Mouse (Mus musculus) megakaryocyte, embryonic 14.5 days (primary cell): ENCODE data around the gene Olfr102. TPM values are rescaled to one million over a fixed set of nuclear protein-coding genes. Genes with fewer than 3 reads are reported as not detected.

Experiments used
- H3K27me3 ChIP-seq: replicated peaks from 2 replicates; pipeline ENCODE3; 2012; ENCODE audit warnings: inconsistent platforms
- H3K36me3 ChIP-seq: replicated peaks from 2 replicates; pipeline ENCODE3; 2012; ENCODE audit warnings: low read length, inconsistent platforms, mixed read lengths
- H3K4me1 ChIP-seq: 2 replicates; pipeline ENCODE4 v1.6.1; 2012; ENCODE audit warnings: inconsistent platforms
- H3K4me3 ChIP-seq: replicated peaks from 2 replicates; pipeline ENCODE3; 2012; ENCODE audit warnings: moderate library complexity, mild to moderate bottlenecking, inconsistent platforms
- H3K9me3 ChIP-seq: 2 replicates; pipeline ENCODE4 v1.6.1; 2012; ENCODE audit warnings: inconsistent platforms
- FLI1 ChIP-seq: IDR thresholded peaks from 2 replicates; pipeline ENCODE4 v1.6.1; 2012; ENCODE audit warnings: low read length, inconsistent platforms, mixed read lengths
- GATA1 ChIP-seq: IDR thresholded peaks from 3 replicates; pipeline ENCODE4 v1.6.1; 2012; ENCODE audit warnings: mixed read lengths, low read length, inconsistent platforms, borderline replicate concordance
- polyA plus RNA-seq: library from polyadenylated mRNA; stranded (reverse); fragments of >175 nt; gene quantifications from 2 replicates; pipeline ENCODE4 v1.2.3, GENCODE M21; 2012; ENCODE audit warnings: low replicate concordance; ENCODE audit not compliant: insufficient read depth

Olfr102 gene
- not detected in 2 replicates for polyA plus RNA-seq

GRCm38 (mm10) chr17:37316954-37317353 lies at the start of gene Olfr102:
TSS of gene Olfr102 (minus strand) at chr17:37317054.
- no peaks in the 10 kb centered on the region for H3K4me1 ChIP-seq
- H3K9me3 ChIP-seq = peaks cover 9% of the 10 kb centered on the region
- H3K27me3 ChIP-seq = no peaks in the 10 kb centered on the region
- no peak within 1 kb of the TSS for H3K4me3 ChIP-seq
- TF ChIP-seq FLI1 (no peak), GATA1 (no peak)
- H3K36me3 ChIP-seq = no peaks in the 10 kb centered on the region

- H3K36me3 ChIP-seq = no peaks in the 10 kb centered on the region
- no peak within 1 kb of the TSS for H3K4me3 ChIP-seq
- 0 out of 2 replicates have a peak, but pooled peaks cover 4% of the 10 kb centered on the region for H3K9me3 ChIP-seq
- TF ChIP-seq GATA1 (no peak), FLI1 (no peak)
- H3K4me1 ChIP-seq = no peaks in the 10 kb centered on the region
- H3K27me3 ChIP-seq = no peaks in the 10 kb centered on the region
These were observed 42.4 kb upstream of the Olfr102 start, which contains the start of gene Olfr104-ps for GRCm38 (mm10) chr17:37359282-37359681. TSS of gene Olfr104-ps (plus strand) at chr17:37359582.

- Histone ChIP-seq H3K27me3 (no peaks in the 10 kb centered on the region), H3K4me1 (no peaks in the 10 kb centered on the region), H3K9me3 (0 out of 2 replicates have a peak, but pooled peaks cover 3% of the 10 kb centered on the region), H3K4me3 (no peak within 1 kb of the TSS), H3K36me3 (no peaks in the 10 kb centered on the region)
- TF ChIP-seq FLI1 (no peak), GATA1 (no peak)
These were observed 22.7 kb upstream of the Olfr102 start, which contains the start of gene Olfr103 for GRCm38 (mm10) chr17:37339598-37339997. TSS of gene Olfr103 (minus strand) at chr17:37339698.

GRCm38 (mm10) chr17:37310146-37310699 lies 6.6 kb downstream of the Olfr102 start:
- Histone ChIP-seq H3K4me3 (no peak overlapping the region), H3K4me1 (no peaks in the 10 kb centered on the region), H3K9me3 (no peaks in the 10 kb centered on the region), H3K27me3 (no peaks in the 10 kb centered on the region), H3K36me3 (no peaks in the 10 kb centered on the region)
- TF ChIP-seq FLI1 = no peak
- TF ChIP-seq GATA1 = no peak

GRCm38 (mm10) chr17:37308483-37308882 lies 8.4 kb downstream of the Olfr102 start:
- no peaks in the 10 kb centered on the region for H3K36me3 ChIP-seq
- no peaks in the 10 kb centered on the region for H3K27me3 ChIP-seq
- H3K4me1 ChIP-seq = no peaks in the 10 kb centered on the region
- TF ChIP-seq GATA1 = no peak
- no peaks in the 10 kb centered on the region for H3K9me3 ChIP-seq
- no peak overlapping the region for H3K4me3 ChIP-seq

- Histone ChIP-seq H3K4me3 (no peak within 1 kb of the TSS), H3K9me3 (no peaks in the 10 kb centered on the region), H3K4me1 (no peaks in the 10 kb centered on the region), H3K36me3 (no peaks in the 10 kb centered on the region), H3K27me3 (no peaks in the 10 kb centered on the region)
- TF ChIP-seq GATA1 (no peak), FLI1 (no peak)
These were observed 12.6 kb downstream of the Olfr102 start, which contains the start of gene Olfr101 for GRCm38 (mm10) chr17:37304213-37304612. TSS of gene Olfr101 (minus strand) at chr17:37304313.

- no peaks in the 10 kb centered on the region for H3K4me1 ChIP-seq
- no peaks in the 10 kb centered on the region for H3K9me3 ChIP-seq
- no peak within 1 kb of the TSS for H3K4me3 ChIP-seq
- no peaks in the 10 kb centered on the region for H3K36me3 ChIP-seq
- TF ChIP-seq FLI1 (no peak), GATA1 (no peak)
- H3K27me3 ChIP-seq = no peaks in the 10 kb centered on the region
These were observed 33.5 kb downstream of the Olfr102 start, which contains the start of gene Olfr99 for GRCm38 (mm10) chr17:37283360-37283759. TSS of gene Olfr99 (minus strand) at chr17:37283460.

GRCm38 (mm10) chr17:37280331-37280730 lies 36.5 kb downstream of the Olfr102 start:
- H3K36me3 ChIP-seq = no peaks in the 10 kb centered on the region
- no peaks in the 10 kb centered on the region for H3K9me3 ChIP-seq
- TF ChIP-seq FLI1 = no peak
- TF ChIP-seq GATA1 = no peak
- H3K27me3 ChIP-seq = no peaks in the 10 kb centered on the region
- no peaks in the 10 kb centered on the region for H3K4me1 ChIP-seq
- H3K4me3 ChIP-seq = no peak overlapping the region

- H3K27me3 ChIP-seq = no peaks in the 10 kb centered on the region
- peaks cover 5% of the 10 kb centered on the region for H3K36me3 ChIP-seq
- H3K4me1 ChIP-seq = peaks cover 5% of the 10 kb centered on the region; the same call in 1 of the 2 replicates
- TF ChIP-seq GATA1 (no peak), FLI1 (no peak)
- H3K9me3 ChIP-seq = no peaks in the 10 kb centered on the region
- H3K4me3 ChIP-seq = no peak overlapping the region
These were observed 40.3 kb downstream of the Olfr102 start for GRCm38 (mm10) chr17:37276573-37276972.

- Histone ChIP-seq H3K36me3 (peaks cover 5% of the 10 kb centered on the region), H3K4me1 (peaks cover 13% of the 10 kb centered on the region), H3K4me3 (no peak overlapping the region), H3K9me3 (no peaks in the 10 kb centered on the region), H3K27me3 (no peaks in the 10 kb centered on the region)
- TF ChIP-seq FLI1 (no peak), GATA1 (no peak)
These were observed 41.1 kb downstream of the Olfr102 start for GRCm38 (mm10) chr17:37275626-37276248.
